Mouse (Mus musculus): Measurements from ENCODE around the gene Rassf3. TPM values are rescaled to one million over a fixed set of nuclear protein-coding genes. Genes with fewer than 3 reads are reported as not detected.

Rassf3 gene
- 43.8 and 58.9 TPM in 2 replicates for polyA plus RNA-seq (2012; rRNA removed)

DNA sequence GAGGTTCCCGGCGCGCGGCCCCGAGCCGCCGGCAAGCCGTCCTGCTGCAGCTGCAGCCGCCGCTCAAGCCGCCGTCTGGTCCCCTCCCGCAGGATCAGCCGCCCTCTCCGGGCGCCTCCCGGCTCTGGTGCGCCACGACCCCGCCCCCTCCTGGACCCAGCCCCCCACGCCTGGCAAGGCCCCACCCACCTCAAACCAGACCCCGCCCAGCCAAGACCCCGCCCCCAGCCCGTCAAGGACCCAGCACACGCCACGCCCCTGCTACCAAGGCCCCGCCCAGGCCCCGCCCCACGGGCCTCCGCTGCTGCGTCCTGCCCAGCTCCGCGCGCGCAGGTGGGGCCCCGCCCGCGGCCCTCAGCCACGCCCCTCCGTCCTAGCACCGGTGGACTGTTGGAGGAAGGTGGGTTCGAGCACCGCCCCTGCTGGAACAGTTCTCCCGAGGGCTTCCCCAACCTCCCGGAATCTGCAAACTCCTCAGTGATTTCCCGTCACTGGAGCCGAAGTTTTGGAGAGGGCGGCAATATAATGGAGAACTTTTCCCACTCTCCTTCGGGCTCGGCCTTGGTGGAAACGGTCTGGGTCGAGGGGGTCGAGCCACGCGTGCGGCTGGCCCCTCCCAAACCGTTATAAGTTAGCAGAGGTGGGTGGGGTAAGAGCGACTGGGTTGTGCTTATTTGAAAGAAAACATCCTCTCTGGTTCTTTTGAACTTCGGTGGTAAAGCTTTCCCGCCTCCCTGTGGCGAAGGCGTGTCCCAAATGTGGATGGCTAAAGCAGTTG is at the start of gene Rassf3:
Rassf3 (minus strand) TSS at position 158 of the 778 bp plus-strand sequence.

DNA sequence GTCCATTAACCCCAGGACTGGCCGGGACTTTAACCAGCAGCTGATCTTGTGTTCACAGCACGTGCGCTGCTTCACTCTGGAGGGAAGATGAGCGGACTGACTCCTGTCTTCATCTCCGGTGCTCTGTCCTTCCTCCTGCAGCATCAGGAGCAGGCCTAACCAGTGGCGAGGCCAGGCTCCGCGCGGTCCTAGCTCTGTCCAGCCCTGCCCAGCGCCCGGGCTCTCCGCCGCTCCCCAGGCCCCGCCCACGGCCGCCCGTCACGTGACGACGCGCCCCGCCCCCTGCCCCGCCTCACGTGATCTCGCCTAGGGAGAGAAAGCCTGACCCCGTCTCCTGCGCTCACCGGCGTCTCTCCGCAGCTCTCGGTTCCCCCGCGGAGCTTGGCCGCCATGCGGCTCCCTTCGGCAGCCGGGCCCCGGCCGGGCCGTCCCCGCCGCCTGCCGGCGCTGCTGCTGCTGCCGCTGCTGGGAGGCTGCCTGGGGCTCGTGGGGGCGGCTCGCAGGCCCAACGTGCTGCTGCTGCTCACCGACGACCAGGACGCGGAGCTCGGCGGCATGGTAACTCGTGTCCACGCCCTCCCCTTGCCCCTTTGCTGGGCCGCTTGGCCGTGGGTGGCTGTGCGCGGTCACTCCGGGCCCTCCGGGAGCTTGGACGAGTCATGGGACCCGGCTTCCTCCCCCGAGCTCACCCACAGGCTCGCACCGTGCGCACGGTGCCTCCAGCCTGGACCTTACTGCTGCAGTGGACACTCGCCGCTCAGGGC is 111.2 kb downstream of the Rassf3 start, which contains the start of gene Gns:
Gns (plus strand) TSS at position 290 of the 764 bp plus-strand sequence.

Other genes with a start within 250 kb of the Rassf3 start
- 5.7 and 7.6 TPM in 2 replicates for gene Tbc1d30, start 125.1 kb downstream of the Rassf3 start, polyA plus RNA-seq (2012; rRNA removed)
- 146 and 149 TPM in 2 replicates for gene Gns, start 111.3 kb downstream of the Rassf3 start, polyA plus RNA-seq (2012; rRNA removed)
- 7.7 and 7.8 TPM in 2 replicates for gene Tbk1, start 110.4 kb upstream of the Rassf3 start, polyA plus RNA-seq (2012; rRNA removed)
- 55.6 and 60.0 TPM in 2 replicates for gene Xpot, start 150.0 kb upstream of the Rassf3 start, polyA plus RNA-seq (2012; rRNA removed)
- gene D930020B18Rik, start 165.2 kb upstream of the Rassf3 start, polyA plus RNA-seq (2012; rRNA removed), result 0.75 and 0.93 TPM in 2 replicates